Comparison of ENCODE assay signal across 8 mouse cellular contexts in genomic region chr5:91739433-91740158, GRCm38 (mm10).
DNase-seq lines count a peak whose midpoint lies in the region; ATAC-seq lines count a peak whose summit lies in the region.

No protein-coding gene starts in this region.

- no peak for ATAC-seq in monocyte, adult 5-6 weeks (replicated peaks; ENCODE audit: insufficient number of reproducible peaks, low FRiP score, low TSS enrichment, poor library complexity, severe bottlenecking)

- DNase-seq in cerebellum, postnatal 36 days, result peak; percentile 4 to 7
- no peak for DNase-seq in cerebellum, adult 18-20 months
- peak; percentile 36 for DNase-seq in embryo, embryonic 10.5 days (ENCODE audit: low spot score)
- DNase-seq in heart, postnatal 10 days, result peak; percentile 49 to 71
- peak; percentile 15 to 29 for DNase-seq in layer of hippocampus, postnatal 14 days (ENCODE audit: low spot score in 2 of 2)
- DNase-seq in lung, postnatal 4 days, result peak; percentile 18 to 27
- DNase-seq in natural killer cell, adult 2 months (ENCODE audit: low spot score in 2 of 2), result no peak

- intact Hi-C loops in heart, postnatal 10 days (cut with DNase I), result no loop called here

Comparison
In these comparisons a context has a peak if more than half of its experiments do, and no peak if none do; other contexts are left out.
1. DNase-seq: peak in cerebellum, postnatal 36 days (2 of 2), embryo, embryonic 10.5 days (single experiment), heart, postnatal 10 days (2 of 2), layer of hippocampus, postnatal 14 days (2 of 2) and lung, postnatal 4 days (2 of 2); none in cerebellum, adult 18-20 months (0 of 2) and natural killer cell, adult 2 months (0 of 2).